Mouse (Mus musculus) midbrain, postnatal 0 days (tissue): ENCODE measurements around the gene Eda. TPM values are rescaled to one million over a fixed set of nuclear protein-coding genes. Genes with fewer than 3 reads are reported as not detected.

Source experiments
- ATAC-seq: fragments of 200-750 bp; cut with Nextera tagmentation; 2 replicates; pipeline ENCODE4 v1.8.0; 2017; ENCODE audit warnings: moderate number of reproducible peaks, mild to moderate bottlenecking, moderate TSS enrichment, moderate library complexity; ENCODE audit not compliant: low FRiP score
- DNase-seq: peaks from one replicate; pipeline ENCODE4 v3.0.0-alpha.2; 2015; ENCODE audit warnings: low spot score
- H3K27ac ChIP-seq: fragments of 300-500 bp; sonication (generic); 2 replicates; pipeline ENCODE4 v1.5.1; 2014; ENCODE audit warnings: low read depth, mild to moderate bottlenecking, low read length, mixed read lengths
- H3K27me3 ChIP-seq: fragments of 300-500 bp; sonication (generic); 2 replicates; pipeline ENCODE4 v1.6.1; 2014; ENCODE audit warnings: low read length, control low read depth, mixed read lengths; ENCODE audit not compliant: insufficient read depth
- H3K36me3 ChIP-seq: fragments of 300-500 bp; sonication (generic); 2 replicates; pipeline ENCODE4 v1.6.1; 2014; ENCODE audit warnings: low read length, control low read depth, mixed read lengths; ENCODE audit not compliant: insufficient read depth
- H3K4me1 ChIP-seq: fragments of 300-500 bp; sonication (generic); 2 replicates; pipeline ENCODE4 v1.6.1; 2014; ENCODE audit warnings: mild to moderate bottlenecking, control low read depth, antibody characterized with exemption, low read length, mixed read lengths; ENCODE audit not compliant: insufficient read depth
- H3K4me2 ChIP-seq: fragments of 300-500 bp; sonication (generic); 2 replicates; pipeline ENCODE4 v1.6.1; 2014; ENCODE audit warnings: low read depth, mild to moderate bottlenecking, low read length, mixed read lengths; ENCODE audit not compliant: poor library complexity, severe bottlenecking
- H3K4me3 ChIP-seq: fragments of 300-500 bp; sonication (generic); 2 replicates; pipeline ENCODE4 v1.5.1; 2014; ENCODE audit warnings: low read depth, mild to moderate bottlenecking, low read length, moderate library complexity
- H3K9ac ChIP-seq: fragments of 300-500 bp; sonication (generic); replicated peaks from 2 replicates; pipeline ENCODE4 v1.6.1; 2014; ENCODE audit warnings: mild to moderate bottlenecking, low read length, moderate library complexity, mixed read lengths; ENCODE audit not compliant: poor library complexity, severe bottlenecking
- H3K9me3 ChIP-seq: fragments of 300-500 bp; sonication (generic); 2 replicates; pipeline ENCODE4 v1.6.1; 2016; ENCODE audit warnings: low read length, control low read depth
- CTCF ChIP-seq: IDR thresholded peaks from 2 replicates; pipeline ENCODE4 v1.5.1; 2016; ENCODE audit warnings: antibody characterized with exemption, mild to moderate bottlenecking
- WGBS: fragments of 180-500 bp; shearing (Covaris S2); extraction: QIAGEN DNeasy Blood & Tissue Kit; methylation state at CpG from one replicate; pipeline ENCODE4 v1.1.7; 2014; 5-methylcytosine and 5-hydroxymethylcytosine counted together
- polyA plus RNA-seq: library from polyadenylated mRNA; unstranded; fragments of >200 nt; fragmentation: Nextera tagmentation; extraction: Ambion mirVana; gene quantifications from 2 replicates; pipeline ENCODE4 v1.2.1, GENCODE M21; 2015
- total RNA-seq: library from RNA; depleted of rRNA; stranded (reverse); fragments of >200 nt; gene quantifications from 2 replicates; pipeline ENCODE4 v1.2.3, GENCODE M21; 2014

Eda gene
- total and polyA plus RNA-seq, 2 experiments from 2014 or later: 1.9 to 10.1 TPM

GRCm38 (mm10) chrX:100392304-100392703 is 416.9 kb downstream of the Eda start:
- ATAC-seq (no peak), DNase-seq (peak; percentile 62)
- H3K4me2 ChIP-seq: no peak overlapping the region
- WGBS: 37% methylated on average over 6 of the region's 6 CpGs
- TF ChIP-seq CTCF: peak; percentile 78
- no peaks in the 10 kb centered on the region for H3K4me1 ChIP-seq
- no peak overlapping the region for H3K9ac ChIP-seq
- H3K4me3 ChIP-seq: no peak overlapping the region
- H3K9me3 ChIP-seq: no peaks in the 10 kb centered on the region
- no peaks in the 10 kb centered on the region for H3K36me3 ChIP-seq
- no peak overlapping the region for H3K27ac ChIP-seq
- peaks cover 4% of the 10 kb centered on the region; the same call in 1 of the 2 replicates for H3K27me3 ChIP-seq

DNA sequence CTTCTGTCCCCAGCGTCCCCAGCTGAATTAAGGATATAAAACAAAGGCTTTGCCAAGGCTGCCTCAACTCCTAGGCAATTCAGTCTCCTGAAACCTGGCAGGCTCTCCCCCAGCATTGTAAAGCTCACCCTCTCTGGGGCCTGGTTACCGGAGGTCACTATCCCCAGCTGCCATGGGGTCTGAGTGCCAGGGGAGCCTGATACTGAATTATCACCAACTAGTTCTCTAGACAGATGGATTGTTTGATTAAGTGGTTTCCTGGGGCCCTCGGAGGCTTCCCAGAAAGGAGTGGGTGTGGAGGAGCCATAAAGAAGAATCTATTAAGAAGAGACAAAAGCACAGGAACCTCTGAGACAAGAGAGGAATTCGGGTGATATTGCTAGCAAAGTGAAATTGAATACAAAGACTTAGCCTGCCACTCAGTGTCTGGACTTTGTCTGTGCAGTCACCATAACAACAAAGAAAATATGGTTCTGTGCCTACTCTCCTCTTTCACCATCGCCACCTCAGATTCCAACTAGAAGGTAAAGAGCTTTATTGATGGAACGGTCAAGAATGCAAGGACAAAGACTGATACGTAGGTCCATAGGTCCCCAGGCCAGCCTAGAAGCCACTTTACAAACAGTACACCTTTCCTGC is 418.9 kb downstream of the Eda start:
- Histone ChIP-seq H3K36me3 (no peaks in the 10 kb centered on the region), H3K9me3 (no peaks in the 10 kb centered on the region), H3K27me3 (peaks cover 4% of the 10 kb centered on the region; the same call in 1 of the 2 replicates), H3K4me1 (no peaks in the 10 kb centered on the region), H3K9ac (no peak overlapping the region), H3K4me3 (no peak overlapping the region), H3K4me2 (no peak overlapping the region), H3K27ac (no peak overlapping the region)
- 62% methylated on average over 7 of the region's 7 CpGs for WGBS
- DNase-seq (peak; percentile 47), ATAC-seq (peak; percentile 55; the same call in 1 of the 2 replicates)
- TF ChIP-seq CTCF: peak; percentile 59

DNA sequence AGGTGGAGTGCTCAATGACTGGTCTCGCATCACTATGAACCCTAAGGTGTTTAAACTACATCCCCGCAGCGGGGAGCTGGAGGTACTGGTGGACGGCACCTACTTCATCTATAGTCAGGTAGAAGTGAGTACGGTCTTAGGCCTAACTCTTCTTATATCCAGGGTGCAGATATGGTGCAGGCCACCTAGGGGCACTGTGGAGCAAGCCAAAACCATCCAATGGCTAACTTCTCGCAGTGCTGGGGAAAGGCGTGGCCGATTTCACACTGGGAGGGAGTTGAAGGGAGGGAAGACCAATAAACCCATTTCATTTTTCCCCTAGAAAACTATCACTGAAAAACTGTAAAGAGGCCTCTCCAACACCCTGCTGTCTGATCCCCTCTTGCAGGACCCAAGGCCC is 419.6 kb downstream of the Eda start:
- DNase-seq: no peak
- ATAC-seq: no peak
- no peak overlapping the region for H3K4me2 ChIP-seq
- no peak overlapping the region for H3K9ac ChIP-seq
- H3K27me3 ChIP-seq: peaks cover 4% of the 10 kb centered on the region; the same call in 1 of the 2 replicates
- H3K4me1 ChIP-seq: no peaks in the 10 kb centered on the region
- peak; percentile 32; the same call in 1 of the 2 replicates for TF ChIP-seq CTCF
- WGBS: 87% methylated on average over 8 of the region's 8 CpGs
- H3K36me3 ChIP-seq: no peaks in the 10 kb centered on the region
- no peaks in the 10 kb centered on the region for H3K9me3 ChIP-seq
- H3K4me3 ChIP-seq: no peak overlapping the region
- no peak overlapping the region for H3K27ac ChIP-seq

DNA sequence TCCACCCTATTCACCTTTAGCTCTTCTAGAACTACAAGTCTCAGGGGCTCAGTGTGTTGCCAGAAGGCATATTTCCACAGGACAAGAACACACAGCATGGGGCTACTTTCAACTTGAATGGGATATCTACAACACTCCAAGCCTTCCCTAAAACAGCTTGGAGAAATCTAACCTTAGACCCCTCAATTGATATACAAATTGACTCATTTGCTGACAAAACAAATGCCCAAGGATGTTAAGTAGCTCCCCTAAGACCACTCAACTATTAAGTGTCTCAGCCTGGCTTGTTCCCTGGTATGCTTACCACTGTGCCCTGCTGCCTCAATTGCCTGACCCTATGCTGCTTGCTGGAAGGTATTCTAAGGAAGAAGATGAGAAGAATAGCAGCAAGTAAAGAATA is 425.5 kb downstream of the Eda start:
- Histone ChIP-seq H3K9ac (no peak overlapping the region), H3K27ac (no peak overlapping the region), H3K4me1 (no peaks in the 10 kb centered on the region), H3K27me3 (no peaks in the 10 kb centered on the region; the same call in 1 of the 2 replicates), H3K36me3 (no peaks in the 10 kb centered on the region), H3K9me3 (no peaks in the 10 kb centered on the region), H3K4me3 (no peak overlapping the region), H3K4me2 (no peak overlapping the region)
- ATAC-seq (no peak), DNase-seq (no peak)
- TF ChIP-seq CTCF: no peak

GRCm38 (mm10) chrX:100401657-100402056 is 426.3 kb downstream of the Eda start:
- no peaks in the 10 kb centered on the region for H3K9me3 ChIP-seq
- DNase-seq: no peak
- H3K36me3 ChIP-seq: no peaks in the 10 kb centered on the region
- no peak for ATAC-seq
- H3K4me3 ChIP-seq: no peak overlapping the region
- no peaks in the 10 kb centered on the region for H3K27me3 ChIP-seq
- no peak for TF ChIP-seq CTCF
- no peak overlapping the region for H3K27ac ChIP-seq
- H3K4me1 ChIP-seq: no peaks in the 10 kb centered on the region
- 83% methylated on average over 5 of the region's 5 CpGs for WGBS
- H3K4me2 ChIP-seq: no peak overlapping the region
- no peak overlapping the region for H3K9ac ChIP-seq

- ATAC-seq (no peak), DNase-seq (no peak)
- Histone ChIP-seq H3K27ac (no peak overlapping the region), H3K9ac (no peak overlapping the region), H3K4me3 (no peak overlapping the region), H3K4me1 (no peaks in the 10 kb centered on the region), H3K4me2 (no peak overlapping the region), H3K36me3 (no peaks in the 10 kb centered on the region), H3K27me3 (no peaks in the 10 kb centered on the region), H3K9me3 (no peaks in the 10 kb centered on the region)
- 78% methylated on average over 1 of the region's 1 CpGs for WGBS
- TF ChIP-seq CTCF: no peak
Observed at GRCm38 (mm10) chrX:100409245-100409644, 433.8 kb downstream of the Eda start.
